18 mouse cellular contexts compared by ENCODE assay signal in the genomic region with DNA sequence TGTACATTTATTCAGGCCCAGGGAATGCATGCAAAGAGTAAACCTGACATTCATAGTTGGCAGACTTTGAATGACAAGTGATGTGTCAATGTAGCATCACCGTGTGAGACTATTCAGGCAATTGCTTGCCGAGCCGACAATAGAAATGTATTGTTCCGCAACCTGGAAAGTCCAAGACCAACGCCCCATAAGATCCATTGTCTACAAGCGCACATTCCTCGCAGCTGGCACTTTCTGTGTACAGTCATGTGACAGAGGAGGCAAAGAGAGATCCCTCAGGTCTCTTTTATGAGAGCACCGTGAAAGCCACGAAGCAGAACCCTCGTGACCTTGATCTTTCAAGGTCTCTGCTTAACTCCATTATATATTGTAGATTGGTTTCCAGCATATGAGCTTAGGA.
"Had no signal": no experiment of that assay in that cellular context is flagged by ENCODE, and none has a peak within 500 bp of the region (broad histone marks: within the 10 kb centered on the region; RNA-seq: fewer than 3 reads in every experiment).

No protein-coding gene starts in this region.

- DNase-seq: lung, adult 18-20 months; lung, embryonic 14.5 days; lung, postnatal 10 days; lung, postnatal 4 days; midbrain, embryonic 14.5 days; retina, postnatal 1 day; right cerebral cortex, adult 18-20 months; right cerebral cortex, postnatal 25 days; right cerebral cortex, postnatal 4 days; spleen, adult 18-20 months; thymus, adult 18-20 months; thymus, postnatal 14 days; thymus, postnatal 36 days had no signal

- H3K9me3 ChIP-seq: midbrain, embryonic 10.5 days; midbrain, embryonic 12.5 days; neural tube, embryonic 13.5 days; neural tube, embryonic 15.5 days had no signal

- H3K36me3 ChIP-seq: midbrain, embryonic 10.5 days; midbrain, embryonic 12.5 days; neural tube, embryonic 13.5 days; neural tube, embryonic 15.5 days had no signal

- H3K4me3 ChIP-seq: midbrain, embryonic 10.5 days; midbrain, embryonic 12.5 days; myocyte; neural tube, embryonic 13.5 days; neural tube, embryonic 15.5 days had no signal

- H3K27ac ChIP-seq: midbrain, embryonic 10.5 days; midbrain, embryonic 12.5 days; neural tube, embryonic 13.5 days; neural tube, embryonic 15.5 days had no signal

- H3K9ac ChIP-seq: lung, embryonic 14.5 days; midbrain, embryonic 12.5 days; neural tube, embryonic 13.5 days; neural tube, embryonic 15.5 days had no signal
